Mouse (Mus musculus): ENCODE results near the gene Rspry1.

GRCm38 (mm10) chr8:94641938-94642337 is 40.2 kb downstream of the Rspry1 start:
- TF ChIP-seq CTCF (IDR thresholded peaks at IDR 0.05; ENCODE audit: low read depth, low read length): no peak
- no peak for TF ChIP-seq POLR2A (IDR thresholded peaks at IDR 0.05; ENCODE audit: borderline replicate concordance, low read depth, low read length)

All from bone marrow macrophage, adult 2 months (primary cell).